Mouse (Mus musculus): ENCODE data around the gene Flot1.

DNA sequence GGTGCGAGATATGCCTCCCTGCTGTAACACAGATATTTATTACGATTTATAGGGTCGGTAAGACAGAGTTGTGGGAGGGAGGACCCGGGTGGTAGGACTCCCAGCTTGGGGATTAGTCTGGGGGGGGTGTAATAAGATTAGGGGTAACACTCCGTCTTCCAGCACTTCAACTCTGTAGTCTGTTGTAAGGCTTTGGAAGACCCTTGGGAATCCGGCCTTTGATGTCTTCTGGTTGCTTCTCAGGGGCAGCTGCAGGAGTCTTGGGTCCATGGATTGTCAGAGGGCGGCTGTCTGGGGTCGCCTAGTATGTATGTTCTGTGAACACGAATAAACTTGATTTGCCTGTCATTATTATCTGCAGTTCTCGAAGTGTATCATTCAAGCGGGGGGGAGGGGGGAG, 466 bp upstream of the Flot1 start:
- TF ChIP-seq CTCF (IDR thresholded peaks at IDR 0.05; ENCODE audit: low read depth), result no peak
- no peak for TF ChIP-seq EP300 (optimal IDR thresholded peaks at IDR 0.05)

All from stomach, postnatal 0 days (tissue).